Mouse (Mus musculus) naive thymus-derived CD4-positive, alpha-beta T cell, adult 2 months (primary cell): ENCODE measurements around the gene Srpk2.

Experiments
- DNase-seq: peaks from one replicate; pipeline ENCODE4 v3.0.0-alpha.2; 2011; ENCODE audit warnings: low read depth

Srpk2 gene

DNA sequence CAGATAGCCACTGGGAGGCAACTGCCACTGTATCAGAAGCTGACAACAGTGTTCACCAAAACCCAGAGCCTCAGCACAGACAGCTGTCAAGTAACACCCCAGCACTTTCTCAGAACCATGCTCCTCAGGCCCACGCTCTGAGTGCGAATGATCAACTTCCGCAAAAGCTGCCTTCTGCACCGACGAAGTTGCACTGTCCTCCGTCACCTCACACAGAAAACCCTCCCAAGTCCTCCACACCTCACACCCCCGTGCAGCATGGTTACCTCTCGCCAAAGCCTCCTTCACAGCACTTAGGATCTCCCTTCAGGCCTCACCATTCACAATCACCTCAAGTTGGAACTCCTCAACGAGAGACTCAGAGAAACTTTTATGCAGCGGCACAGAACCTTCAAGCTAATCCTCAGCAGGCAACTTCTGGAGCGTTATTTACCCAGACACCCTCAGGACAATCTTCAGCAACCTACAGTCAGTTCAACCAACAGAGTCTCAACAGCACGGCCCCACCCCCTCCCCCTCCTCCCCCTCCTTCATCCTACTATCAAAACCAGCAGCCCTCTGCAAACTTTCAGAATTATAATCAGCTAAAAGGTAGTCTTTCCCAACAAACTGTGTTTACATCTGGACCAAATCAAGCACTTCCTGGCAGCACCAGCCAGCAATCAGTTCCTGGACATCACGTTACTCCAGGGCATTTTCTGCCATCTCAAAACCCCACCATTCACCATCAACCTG is 182.7 kb downstream of the Srpk2 start:
- no peak for DNase-seq

DNA sequence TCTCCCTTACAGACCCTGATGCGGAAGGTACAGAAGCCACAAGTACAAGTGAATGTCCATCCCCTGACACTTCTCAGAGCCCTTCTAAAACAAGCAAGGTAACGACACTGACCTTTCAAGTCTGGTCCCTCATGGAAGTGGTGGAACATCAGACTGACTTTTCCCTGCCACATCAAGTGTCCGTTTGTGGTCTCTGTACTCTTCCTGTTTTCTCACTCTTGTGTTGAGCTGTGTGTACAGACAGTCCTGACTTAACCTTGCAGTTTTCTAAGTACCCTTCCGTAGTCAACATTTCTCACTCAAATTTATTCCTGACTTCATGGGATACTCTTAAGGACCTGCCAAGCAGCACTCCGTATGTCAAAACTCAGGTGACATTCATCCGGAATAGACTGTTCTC is 183.7 kb downstream of the Srpk2 start:
- no peak for DNase-seq

DNA sequence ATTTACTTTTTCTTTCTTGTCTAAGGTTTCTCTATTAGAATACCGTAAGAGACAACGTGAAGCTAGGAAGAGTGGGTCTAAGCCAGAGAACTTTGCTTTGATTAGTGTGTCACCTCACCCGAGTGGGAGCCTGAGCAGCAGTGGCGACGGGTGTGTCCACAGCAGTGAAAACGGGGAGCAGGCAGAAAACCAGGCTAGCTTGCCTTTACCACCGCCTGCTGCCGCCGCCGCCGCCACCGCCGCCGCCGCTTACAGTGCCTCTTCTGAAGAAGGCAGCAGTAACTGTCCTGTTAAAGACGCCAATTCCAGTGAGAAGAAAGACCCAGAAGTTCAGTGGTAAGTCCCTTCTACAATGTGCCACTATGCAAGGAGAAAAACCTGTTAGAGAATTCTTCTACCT is 185.2 kb downstream of the Srpk2 start:
- no peak for DNase-seq

- no peak for DNase-seq
Observed at GRCm38 (mm10) chr5:23497920-23498319, 186.5 kb downstream of the Srpk2 start.

DNA sequence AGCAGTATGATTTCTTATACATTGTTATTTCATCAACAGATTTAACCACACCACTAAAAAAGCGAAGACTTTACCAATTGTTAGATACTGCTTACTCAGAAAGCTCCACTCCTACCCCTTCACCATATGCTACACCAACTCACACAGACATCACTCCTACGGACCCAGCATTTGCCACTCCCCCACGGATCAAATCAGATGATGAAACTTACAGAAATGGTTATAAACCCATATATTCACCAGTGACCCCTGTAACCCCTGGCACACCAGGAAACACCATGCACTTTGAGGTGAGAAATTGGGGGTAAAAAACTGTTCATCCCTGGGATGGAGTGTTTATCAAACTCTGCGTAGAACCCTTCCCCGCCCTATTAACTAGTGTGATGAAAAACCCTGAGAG is 187.5 kb downstream of the Srpk2 start:
- DNase-seq = no peak

GRCm38 (mm10) chr5:23496396-23496795 is 188.0 kb downstream of the Srpk2 start:
- DNase-seq = no peak

DNA sequence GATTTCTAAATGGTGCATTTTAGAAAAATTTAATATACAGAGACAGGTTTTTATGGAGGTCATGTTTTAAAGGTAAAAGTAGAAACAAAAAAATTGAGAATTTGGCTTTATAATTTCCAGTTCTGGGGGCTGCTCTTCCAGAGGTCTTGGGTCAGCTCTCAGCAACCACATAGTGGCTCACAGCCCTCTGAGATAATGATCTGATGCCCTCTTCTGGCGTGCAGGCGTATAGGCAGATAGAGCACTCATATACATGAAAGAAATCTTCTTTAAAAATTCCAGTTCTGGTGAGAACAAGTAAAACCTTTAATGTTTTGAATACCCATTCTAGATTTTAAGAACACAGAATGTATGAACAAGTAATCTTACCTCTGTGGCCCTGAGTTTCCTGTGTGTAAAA is 193.6 kb downstream of the Srpk2 start:
- peak; percentile 60 for DNase-seq

- DNase-seq = no peak
Observed at GRCm38 (mm10) chr5:23489231-23489630, 195.2 kb downstream of the Srpk2 start.

DNA sequence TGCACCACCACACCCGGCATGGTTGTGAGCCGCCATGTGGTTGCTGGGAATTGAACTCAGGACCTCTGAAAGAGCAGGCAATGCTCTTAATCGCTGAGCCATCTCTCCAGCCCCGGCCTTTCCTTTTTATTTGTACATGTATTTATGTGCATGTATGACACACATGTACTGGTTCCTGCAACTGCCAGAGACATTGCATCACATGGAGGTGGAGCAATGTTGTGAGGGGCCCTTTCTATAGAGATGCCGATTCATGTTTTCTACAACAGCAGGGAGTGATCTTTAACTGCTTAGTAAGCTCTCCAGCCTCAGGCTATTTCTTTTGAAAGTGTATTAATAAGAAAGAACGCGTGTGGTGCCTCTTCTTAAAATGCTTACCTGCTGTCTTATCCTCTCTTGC is 200.6 kb downstream of the Srpk2 start:
- no peak for DNase-seq

GRCm38 (mm10) chr5:23473098-23473873 is 211.1 kb downstream of the Srpk2 start:
- DNase-seq = peak; percentile 44

- DNase-seq = no peak
Observed at GRCm38 (mm10) chr5:23466546-23466945, 217.9 kb downstream of the Srpk2 start.

DNA sequence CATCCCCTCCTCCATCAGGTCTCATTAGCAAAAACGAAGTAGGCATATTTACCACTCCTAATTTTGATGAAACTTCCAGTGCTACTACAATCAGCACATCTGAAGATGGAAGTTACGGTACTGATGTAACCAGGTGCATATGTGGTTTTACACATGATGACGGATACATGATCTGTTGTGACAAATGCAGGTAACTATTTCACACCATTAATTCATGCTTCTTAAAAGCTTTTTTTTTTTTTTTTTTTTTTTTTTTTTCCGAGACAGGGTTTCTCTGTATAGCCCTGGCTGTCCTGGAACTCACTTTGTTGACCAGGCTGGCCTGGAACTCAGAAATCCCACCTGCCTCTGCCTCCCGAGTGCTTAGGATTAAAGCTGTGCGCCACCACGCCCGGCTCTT is 219.7 kb downstream of the Srpk2 start:
- no peak for DNase-seq

DNA sequence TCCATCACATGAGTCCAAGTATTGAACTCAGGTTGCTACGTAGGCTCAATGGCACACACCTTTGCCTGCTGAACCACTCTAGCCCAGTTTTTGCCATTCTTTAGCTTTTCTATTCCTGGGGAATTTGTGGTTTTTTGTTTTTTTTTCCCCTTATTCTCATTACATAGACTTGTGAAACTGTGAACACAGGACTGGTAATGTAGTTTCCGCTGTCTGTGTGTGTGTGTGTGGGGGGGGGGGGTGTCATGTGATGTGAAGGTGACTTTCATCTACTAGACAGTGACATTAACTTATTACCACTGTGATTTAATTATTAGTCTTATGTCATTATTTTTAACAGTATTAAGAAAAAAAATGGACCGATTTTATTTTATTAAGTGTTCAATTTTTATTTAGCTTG is 220.2 kb downstream of the Srpk2 start:
- no peak for DNase-seq

DNA sequence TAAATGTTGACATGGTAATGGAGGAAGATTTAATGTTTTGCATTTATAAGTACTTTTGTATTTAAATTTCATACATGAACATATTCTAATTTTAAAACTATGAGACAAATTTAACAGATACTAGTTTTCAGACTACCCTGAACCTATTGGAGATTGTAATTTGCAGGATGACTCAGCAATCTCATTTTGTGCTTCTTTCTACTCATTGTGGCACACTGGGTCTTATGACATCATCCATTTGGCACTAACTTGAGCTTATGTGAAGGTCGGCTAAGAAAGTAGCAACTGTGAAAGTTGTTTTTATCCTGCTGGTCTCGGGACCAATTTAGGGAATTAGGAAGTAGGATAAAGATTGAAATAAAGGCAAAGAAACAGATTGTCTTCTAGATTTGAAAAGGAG is 222.7 kb downstream of the Srpk2 start:
- no peak for DNase-seq

DNA sequence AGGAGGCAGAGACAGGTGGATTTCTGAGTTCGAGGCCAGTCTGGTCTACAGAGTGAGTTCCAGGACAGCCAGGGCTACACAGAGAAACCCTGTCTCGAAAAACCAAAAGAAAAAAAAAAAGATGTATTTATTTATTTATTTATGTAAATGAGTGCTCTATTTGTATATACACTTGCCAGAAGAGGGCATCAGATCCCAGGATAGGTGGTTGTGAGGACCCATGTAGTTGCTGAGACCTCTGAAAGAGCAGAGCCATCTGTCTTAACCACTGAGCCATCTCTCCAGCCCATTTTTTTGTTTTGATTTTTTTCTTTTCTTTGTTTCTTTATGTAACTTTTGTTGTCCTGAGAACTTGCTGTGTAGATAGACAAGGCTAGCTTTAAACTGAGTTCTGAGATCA is 230.9 kb downstream of the Srpk2 start:
- DNase-seq = peak; percentile 64
